Mouse (Mus musculus): ENCODE results near the gene Glb1l.

Glb1l gene

GRCm38 (mm10) chr1:75201236-75201635, 9.4 kb downstream of the Glb1l start:
- no peak for DNase-seq (ENCODE audit: low read depth, low spot score)

- DNase-seq (ENCODE audit: low read depth, low spot score) = no peak
Observed at GRCm38 (mm10) chr1:75192452-75192851, 18.2 kb downstream of the Glb1l start.

- peak; percentile 97 for DNase-seq (ENCODE audit: low read depth, low spot score)
Observed at GRCm38 (mm10) chr1:75191622-75192402, 18.8 kb downstream of the Glb1l start, which contains the start of the genes Ankzf1 and Atg9a. TSS of gene Ankzf1 (plus strand) at chr1:75192151. TSS of gene Atg9a (minus strand) at chr1:75192196.

GRCm38 (mm10) chr1:75191258-75191621, 19.4 kb downstream of the Glb1l start:
- no peak for DNase-seq (ENCODE audit: low read depth, low spot score)

GRCm38 (mm10) chr1:75190577-75190976, 20.0 kb downstream of the Glb1l start:
- DNase-seq (ENCODE audit: low read depth, low spot score) = no peak

- DNase-seq (ENCODE audit: low read depth, low spot score) = no peak
Observed at GRCm38 (mm10) chr1:75187914-75188483, 22.6 kb downstream of the Glb1l start.

GRCm38 (mm10) chr1:75187126-75187525, 23.5 kb downstream of the Glb1l start:
- DNase-seq (ENCODE audit: low read depth, low spot score) = no peak

- no peak for DNase-seq (ENCODE audit: low read depth, low spot score)
Observed at GRCm38 (mm10) chr1:75185495-75185894, 25.1 kb downstream of the Glb1l start.

- no peak for DNase-seq (ENCODE audit: low read depth, low spot score)
Observed at GRCm38 (mm10) chr1:75182160-75182559, 28.5 kb downstream of the Glb1l start.

GRCm38 (mm10) chr1:75181377-75181870, 29.2 kb downstream of the Glb1l start:
- no peak for DNase-seq (ENCODE audit: low read depth, low spot score)

- no peak for DNase-seq (ENCODE audit: low read depth, low spot score)
Observed at GRCm38 (mm10) chr1:75180741-75181140, 29.9 kb downstream of the Glb1l start.

- peak; percentile 87 for DNase-seq (ENCODE audit: low read depth, low spot score)
Observed at GRCm38 (mm10) chr1:75180105-75180590, 30.5 kb downstream of the Glb1l start, which contains the start of gene Abcb6. TSS of gene Abcb6 (minus strand) at chr1:75180392.

GRCm38 (mm10) chr1:75179334-75180104, 31.1 kb downstream of the Glb1l start:
- DNase-seq (ENCODE audit: low read depth, low spot score) = no peak

- DNase-seq (ENCODE audit: low read depth, low spot score) = peak; percentile 94
Observed at GRCm38 (mm10) chr1:75168472-75169464, 41.8 kb downstream of the Glb1l start, which contains the start of gene Zfand2b. TSS of gene Zfand2b (plus strand) at chr1:75168646.

GRCm38 (mm10) chr1:75168093-75168471, 42.5 kb downstream of the Glb1l start:
- no peak for DNase-seq (ENCODE audit: low read depth, low spot score)

- no peak for DNase-seq (ENCODE audit: low read depth, low spot score)
Observed at GRCm38 (mm10) chr1:75160256-75160617, 50.4 kb downstream of the Glb1l start.

GRCm38 (mm10) chr1:75159540-75160255, 50.9 kb downstream of the Glb1l start:
- no peak for DNase-seq (ENCODE audit: low read depth, low spot score)

- DNase-seq (ENCODE audit: low read depth, low spot score) = no peak
Observed at GRCm38 (mm10) chr1:75158990-75159389, 51.6 kb downstream of the Glb1l start.

GRCm38 (mm10) chr1:75155837-75156236, 54.8 kb downstream of the Glb1l start:
- no peak for DNase-seq (ENCODE audit: low read depth, low spot score)

GRCm38 (mm10) chr1:75148727-75149126, 61.9 kb downstream of the Glb1l start:
- no peak for DNase-seq (ENCODE audit: low read depth, low spot score)

All from forelimb bud, embryonic 11.5 days (tissue).